Comparison of ENCODE assay signal across 16 mouse cellular contexts in the genomic region with DNA sequence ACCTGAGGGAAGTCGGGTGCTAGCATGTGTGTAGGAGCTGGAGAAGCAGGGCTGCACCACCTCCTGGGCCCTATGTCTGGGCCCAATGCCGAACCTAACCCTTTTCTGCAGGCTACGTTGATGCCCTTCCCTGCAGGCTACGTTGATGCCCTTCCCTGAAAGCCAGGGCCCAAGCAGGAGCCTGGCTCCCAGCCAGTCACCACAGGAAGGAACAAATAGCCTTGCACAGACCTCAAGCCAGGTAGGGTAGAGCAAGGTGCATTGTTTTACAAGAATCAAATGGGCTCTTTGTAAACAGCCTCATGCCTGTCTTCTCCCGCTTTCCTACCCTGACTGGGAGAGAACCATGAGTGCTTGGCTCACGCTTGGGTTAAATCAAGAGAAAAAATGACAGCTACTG. TPM values are rescaled to one million over a fixed set of nuclear protein-coding genes. Genes with fewer than 3 reads are reported as not detected.
DNase-seq lines count a peak whose midpoint lies in the region; ATAC-seq lines count a peak whose summit lies in the region.
"Had no signal": no experiment of that assay in that cellular context is flagged by ENCODE, and none has a peak within 500 bp of the region (broad histone marks: within the 10 kb centered on the region; RNA-seq: fewer than 3 reads in every experiment).

No protein-coding gene starts in this region.

- peaks cover 22% of the 10 kb centered on the region for H3K4me1 ChIP-seq in hindbrain, embryonic 15.5 days (replicated peaks)
- peaks cover 3% of the 10 kb centered on the region; the same call in 1 of the 2 replicates for H3K4me1 ChIP-seq in hindbrain, embryonic 14.5 days (replicated peaks; ENCODE audit: control insufficient read depth, insufficient read depth, low read length)
- peaks cover 31% of the 10 kb centered on the region for H3K4me1 ChIP-seq in midbrain, embryonic 13.5 days (replicated peaks)
- H3K4me1 ChIP-seq in midbrain, embryonic 16.5 days (ENCODE audit: control insufficient read depth, insufficient read depth, low read length), result peaks cover 8% of the 10 kb centered on the region

- no peak overlapping the region for H3K4me3 ChIP-seq in hindbrain, embryonic 15.5 days
- H3K4me3 ChIP-seq in hindbrain, embryonic 14.5 days (replicated peaks; ENCODE audit: low read length), result no peak overlapping the region
- no peak overlapping the region for H3K4me3 ChIP-seq in midbrain, embryonic 13.5 days (replicated peaks)
- no peak overlapping the region for H3K4me3 ChIP-seq in midbrain, embryonic 16.5 days (ENCODE audit: low read depth, low read length)
- H3K4me3 ChIP-seq: erythroblast, embryonic 14.5 days had no signal

- DNase-seq in hindbrain, embryonic 14.5 days (ENCODE audit: low spot score), result no peak
- peak; percentile 82 for DNase-seq in cerebellum, adult 9-10 months
- no peak for DNase-seq in kidney, postnatal 14 days
- no peak for DNase-seq in urinary bladder, postnatal 10 days (ENCODE audit: low spot score)
- DNase-seq: adrenal gland, postnatal 10 days; heart, postnatal 36 days; kidney, adult 11 months; kidney, postnatal 10 days; lung, postnatal 14 days had no signal

- no peaks in the 10 kb centered on the region for H3K9me3 ChIP-seq in hindbrain, embryonic 15.5 days
- H3K9me3 ChIP-seq in hindbrain, embryonic 14.5 days (ENCODE audit: control insufficient read depth, low read length), result no peaks in the 10 kb centered on the region
- no peaks in the 10 kb centered on the region for H3K9me3 ChIP-seq in midbrain, embryonic 13.5 days
- no peaks in the 10 kb centered on the region for H3K9me3 ChIP-seq in midbrain, embryonic 16.5 days (replicated peaks; ENCODE audit: control insufficient read depth, low read length, poor library complexity, severe bottlenecking)
- H3K9me3 ChIP-seq: G1E had no signal

- H3K36me3 ChIP-seq in hindbrain, embryonic 15.5 days, result no peaks in the 10 kb centered on the region
- H3K36me3 ChIP-seq in hindbrain, embryonic 14.5 days (replicated peaks; ENCODE audit: control insufficient read depth, insufficient read depth), result 0 out of 2 replicates have a peak, but pooled peaks cover 3% of the 10 kb centered on the region
- H3K36me3 ChIP-seq in midbrain, embryonic 13.5 days, result no peaks in the 10 kb centered on the region
- no peaks in the 10 kb centered on the region for H3K36me3 ChIP-seq in midbrain, embryonic 16.5 days (ENCODE audit: control insufficient read depth, insufficient read depth, low read length)
- H3K36me3 ChIP-seq: G1E had no signal

- WGBS in hindbrain, embryonic 15.5 days, result 76% methylated on average over 6 of the region's 6 CpGs
- 78% methylated on average over 6 of the region's 6 CpGs for WGBS in hindbrain, embryonic 14.5 days
- whole genome bisulfite sequencing in midbrain, embryonic 13.5 days, result 71% methylated on average over 6 of the region's 6 CpGs
- 61% methylated on average over 6 of the region's 6 CpGs for WGBS in midbrain, embryonic 16.5 days

- H3K27me3 ChIP-seq in hindbrain, embryonic 15.5 days, result no peaks in the 10 kb centered on the region
- H3K27me3 ChIP-seq in hindbrain, embryonic 14.5 days (ENCODE audit: control insufficient read depth, insufficient read depth, low read length), result no peaks in the 10 kb centered on the region
- no peaks in the 10 kb centered on the region for H3K27me3 ChIP-seq in midbrain, embryonic 13.5 days
- no peaks in the 10 kb centered on the region for H3K27me3 ChIP-seq in midbrain, embryonic 16.5 days (ENCODE audit: control insufficient read depth, insufficient read depth, low read depth, low read length)

- ATAC-seq in hindbrain, embryonic 15.5 days (ENCODE audit: low FRiP score, low read depth), result no peak
- ATAC-seq in hindbrain, embryonic 14.5 days (ENCODE audit: low FRiP score), result no peak
- ATAC-seq in midbrain, embryonic 13.5 days, result no peak
- no peak for ATAC-seq in midbrain, embryonic 16.5 days

- no peak overlapping the region for H3K9ac ChIP-seq in hindbrain, embryonic 15.5 days
- H3K9ac ChIP-seq in hindbrain, embryonic 14.5 days, result no peak overlapping the region
- H3K9ac ChIP-seq in midbrain, embryonic 13.5 days (replicated peaks), result no peak overlapping the region
- no peak overlapping the region for H3K9ac ChIP-seq in midbrain, embryonic 16.5 days (ENCODE audit: low read depth, low read length)
- H3K9ac ChIP-seq: liver, embryonic 14.5 days had no signal

- 0 out of 2 replicates have a peak overlapping the region, but pooled peaks have one; percentile 8 for H3K27ac ChIP-seq in hindbrain, embryonic 15.5 days (replicated peaks)
- H3K27ac ChIP-seq in hindbrain, embryonic 14.5 days, result no peak overlapping the region
- H3K27ac ChIP-seq in midbrain, embryonic 13.5 days, result 0 out of 2 replicates have a peak overlapping the region, but pooled peaks have one; percentile 41
- H3K27ac ChIP-seq in midbrain, embryonic 16.5 days (ENCODE audit: low read length), result no peak overlapping the region
- H3K27ac ChIP-seq: liver, embryonic 14.5 days had no signal

- no peak overlapping the region for H3K4me2 ChIP-seq in hindbrain, embryonic 15.5 days
- H3K4me2 ChIP-seq in hindbrain, embryonic 14.5 days (replicated peaks), result no peak overlapping the region
- no peak overlapping the region for H3K4me2 ChIP-seq in midbrain, embryonic 13.5 days (replicated peaks)
- H3K4me2 ChIP-seq in midbrain, embryonic 16.5 days (ENCODE audit: low read length), result no peak overlapping the region
- H3K4me2 ChIP-seq: heart, embryonic 11.5 days had no signal

RNA-seq across cellular contexts. Expression of a gene that starts 11.4 kb away (rescaled TPM):
- polyA plus RNA-seq in hindbrain, embryonic 15.5 days (2015; fragmentation: Nextera tagmentation; extraction: Ambion mirVana), result 138 and 157 TPM in 2 replicates
- polyA plus RNA-seq in hindbrain, embryonic 14.5 days (2014; fragmentation: Nextera tagmentation; extraction: Ambion mirVana), result 124 and 139 TPM in 2 replicates
- 111 and 113 TPM in 2 replicates for polyA plus RNA-seq in midbrain, embryonic 13.5 days (2015; fragmentation: Nextera tagmentation; extraction: Ambion mirVana)
- polyA plus RNA-seq in midbrain, embryonic 16.5 days (2015; fragmentation: Nextera tagmentation; extraction: Ambion mirVana), result 162 and 172 TPM in 2 replicates
- polyA plus RNA-seq: G1E had no signal

RNA-seq across cellular contexts. Expression of a gene that starts 42.0 kb away (rescaled TPM):
- 65.3 and 67.7 TPM in 2 replicates for polyA plus RNA-seq in hindbrain, embryonic 15.5 days (2015; fragmentation: Nextera tagmentation; extraction: Ambion mirVana)
- 49.6 and 50.1 TPM in 2 replicates for polyA plus RNA-seq in hindbrain, embryonic 14.5 days (2014; fragmentation: Nextera tagmentation; extraction: Ambion mirVana)
- polyA plus RNA-seq in midbrain, embryonic 13.5 days (2015; fragmentation: Nextera tagmentation; extraction: Ambion mirVana), result 57.7 and 59.7 TPM in 2 replicates
- polyA plus RNA-seq in midbrain, embryonic 16.5 days (2015; fragmentation: Nextera tagmentation; extraction: Ambion mirVana), result 67.5 and 69.7 TPM in 2 replicates

Comparison
In these comparisons a context has a peak if more than half of its experiments do, and no peak if none do; other contexts are left out.
1. H3K27ac ChIP-seq: peak in hindbrain, embryonic 15.5 days (single experiment) and midbrain, embryonic 13.5 days (single experiment); none in hindbrain, embryonic 14.5 days (single experiment) and midbrain, embryonic 16.5 days (single experiment).